Mouse (Mus musculus): ENCODE data around the gene Nemp2.

DNA sequence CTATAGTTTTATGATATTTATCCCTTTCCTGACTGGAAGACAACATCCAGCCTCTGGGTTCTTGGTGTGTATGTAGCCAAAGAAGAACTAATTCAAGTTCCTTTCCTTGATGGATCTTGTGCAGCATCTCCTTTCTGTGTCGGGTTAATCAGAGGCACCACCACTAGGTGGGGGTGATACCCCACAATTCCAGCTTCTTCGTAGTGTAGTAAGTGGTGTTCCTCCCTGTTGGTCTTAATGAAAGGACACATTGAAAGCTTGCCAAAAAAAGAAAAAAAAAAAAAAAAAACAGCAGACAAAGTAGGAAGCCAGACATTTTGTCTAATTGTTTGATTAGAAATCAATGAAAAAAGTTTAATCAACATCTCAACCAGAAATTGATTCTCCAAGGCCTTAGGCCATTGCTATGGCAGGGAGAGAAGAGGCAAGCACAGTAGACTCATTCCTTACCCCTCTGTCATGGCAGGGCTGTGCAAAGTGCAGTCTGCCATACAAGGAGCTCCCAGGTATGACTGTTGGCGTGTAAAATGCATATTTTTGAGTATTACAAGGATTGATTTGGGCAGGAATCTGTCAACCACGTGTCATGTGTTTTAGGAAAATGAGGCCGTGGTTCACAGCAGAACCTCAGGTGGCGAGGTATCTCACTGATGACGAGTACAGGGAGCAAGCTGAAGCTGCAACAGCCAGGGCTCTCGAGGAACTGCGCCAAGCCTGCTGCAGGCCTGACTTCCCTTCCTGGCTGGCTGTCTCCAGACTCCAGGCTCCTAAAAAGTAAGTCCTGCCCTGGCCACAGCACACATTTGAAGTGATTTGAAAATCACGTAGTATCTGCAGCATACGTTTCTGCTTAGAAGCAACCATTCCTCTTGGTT lies 17.9 kb downstream of the Nemp2 start:
- no peak for TF ChIP-seq CTCF (IDR thresholded peaks at IDR 0.05; ENCODE audit: low read depth, low read length)
- TF ChIP-seq POLR2A (IDR thresholded peaks at IDR 0.05; ENCODE audit: insufficient read depth, low read length), result no peak
